Mouse (Mus musculus): Measurements from ENCODE around the gene Exoc6b. TPM values are rescaled to one million over a fixed set of nuclear protein-coding genes. Genes with fewer than 3 reads are reported as not detected.

The Exoc6b gene
- polyA plus RNA-seq, 1 experiment from 2014 or later: 27.6 TPM

- Histone ChIP-seq H3K4me3 (ENCODE audit: low read depth, low read length) (peak overlapping the region; percentile 50), H3K27ac (ENCODE audit: low read depth) (no peak overlapping the region), H3K36me3 (ENCODE audit: control insufficient read depth, insufficient read depth, low read length) (no peaks in the 10 kb centered on the region), H3K9ac (ENCODE audit: low read length) (peak overlapping the region; percentile 11; the same call in 1 of the 2 replicates), H3K4me2 (ENCODE audit: low read length) (peak overlapping the region; percentile 93), H3K4me1 (replicated peaks; ENCODE audit: control insufficient read depth, insufficient read depth, low read length) (peaks cover 44% of the 10 kb centered on the region), H3K27me3 (replicated peaks; ENCODE audit: control insufficient read depth, insufficient read depth, low read length) (peaks cover 54% of the 10 kb centered on the region), H3K9me3 (ENCODE audit: control insufficient read depth, low read length) (no peaks in the 10 kb centered on the region)
- no peak for ATAC-seq (replicated peaks; ENCODE audit: low FRiP score, low TSS enrichment, low read depth)
- DNase-seq (ENCODE audit: low spot score): peak; percentile 76
- under 1% methylated on average over 46 of the region's 54 CpGs for WGBS
Observed at GRCm38 (mm10) chr6:84588895-84589652, 480.2 kb downstream of the Exoc6b start.

DNA sequence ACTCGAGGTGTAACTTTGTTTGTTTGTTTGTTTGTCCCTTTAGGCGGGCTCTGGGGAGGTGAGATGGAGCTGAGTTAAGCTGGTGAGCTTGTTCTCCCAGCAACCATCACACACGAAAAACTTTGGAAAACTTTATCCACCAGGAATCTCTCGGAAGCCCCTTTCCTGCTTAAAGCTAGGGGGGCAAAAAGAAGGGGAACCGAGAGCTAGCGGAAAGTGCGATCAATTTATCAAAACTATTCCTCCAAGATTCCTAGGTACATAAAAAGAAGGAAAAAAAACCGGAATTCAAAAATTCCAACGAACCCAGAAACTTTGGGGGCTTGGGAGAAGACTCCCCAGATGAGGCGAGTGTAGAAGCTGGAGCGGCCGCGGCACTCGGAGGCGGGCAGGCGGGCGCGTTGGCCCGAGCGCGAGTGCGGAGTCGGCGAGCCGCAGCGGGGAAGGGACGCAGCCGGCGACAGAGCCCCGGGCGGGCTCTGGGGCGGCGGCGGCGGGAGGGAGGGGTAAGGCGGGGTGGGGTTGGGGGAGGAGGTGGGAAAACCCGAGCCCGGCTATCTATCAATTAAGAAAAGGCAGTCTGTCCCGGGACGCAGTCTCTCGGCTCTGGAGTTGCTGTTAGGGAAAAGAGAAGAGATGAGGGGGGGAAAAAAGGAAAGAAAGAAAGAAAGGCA, 481.0 kb downstream of the Exoc6b start:
- Histone ChIP-seq H3K4me3 (ENCODE audit: low read depth, low read length) (peak overlapping the region; percentile 50), H3K27ac (ENCODE audit: low read depth) (no peak overlapping the region)

DNA sequence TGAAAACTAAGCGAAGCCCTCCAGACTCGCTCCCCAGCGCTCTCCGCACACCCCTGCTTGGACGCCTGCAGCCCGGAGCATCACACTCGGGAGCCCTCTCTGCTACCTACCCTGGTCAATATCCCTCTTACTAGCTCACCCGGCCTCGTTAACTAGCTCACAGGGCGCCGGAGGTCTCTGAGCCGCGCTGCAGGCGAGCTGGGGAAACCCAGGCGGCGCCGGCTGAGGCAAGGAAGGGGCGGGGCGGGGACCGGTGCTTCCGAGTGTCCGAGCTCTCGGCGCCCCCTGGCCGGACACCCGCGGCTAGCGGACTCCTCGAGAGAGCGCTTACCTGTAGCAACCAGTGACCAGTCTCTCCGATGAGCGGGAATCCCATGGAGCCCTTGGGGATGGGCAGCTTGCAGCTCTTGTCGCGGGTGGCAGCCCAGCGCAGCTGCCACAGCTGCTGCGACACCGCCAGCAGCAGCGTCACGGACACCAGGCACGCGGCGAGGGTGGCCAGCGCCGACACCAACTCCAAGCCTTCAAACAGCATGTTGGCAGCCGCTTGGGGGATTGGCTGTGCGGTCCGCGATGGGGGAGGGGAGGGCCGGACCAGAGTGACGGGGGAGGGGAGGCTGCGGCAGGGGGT, 481.7 kb downstream of the Exoc6b start:
- Histone ChIP-seq H3K4me2 (ENCODE audit: low read length) (peak overlapping the region; percentile 93), H3K36me3 (ENCODE audit: control insufficient read depth, insufficient read depth, low read length) (no peaks in the 10 kb centered on the region), H3K9me3 (ENCODE audit: control insufficient read depth, low read length) (no peaks in the 10 kb centered on the region), H3K4me3 (ENCODE audit: low read depth, low read length) (peak overlapping the region; percentile 50), H3K4me1 (replicated peaks; ENCODE audit: control insufficient read depth, insufficient read depth, low read length) (peaks cover 56% of the 10 kb centered on the region), H3K27me3 (replicated peaks; ENCODE audit: control insufficient read depth, insufficient read depth, low read length) (peaks cover 68% of the 10 kb centered on the region), H3K27ac (ENCODE audit: low read depth) (no peak overlapping the region), H3K9ac (ENCODE audit: low read length) (peak overlapping the region; percentile 40)
- WGBS: under 1% methylated on average over 51 of the region's 51 CpGs
- ATAC-seq (replicated peaks; ENCODE audit: low FRiP score, low TSS enrichment, low read depth) (no peak), DNase-seq (ENCODE audit: low spot score) (peak; percentile 83)

More for the DNA sequence above, 481.0 kb downstream of the Exoc6b start:
- Histone ChIP-seq H3K9ac (ENCODE audit: low read length) (peak overlapping the region; percentile 40), H3K9me3 (ENCODE audit: control insufficient read depth, low read length) (no peaks in the 10 kb centered on the region), H3K27me3 (replicated peaks; ENCODE audit: control insufficient read depth, insufficient read depth, low read length) (peaks cover 61% of the 10 kb centered on the region), H3K4me1 (replicated peaks; ENCODE audit: control insufficient read depth, insufficient read depth, low read length) (peaks cover 49% of the 10 kb centered on the region), H3K4me2 (ENCODE audit: low read length) (peak overlapping the region; percentile 93), H3K36me3 (ENCODE audit: control insufficient read depth, insufficient read depth, low read length) (no peaks in the 10 kb centered on the region)
- WGBS: under 1% methylated on average over 41 of the region's 41 CpGs
- DNase-seq (ENCODE audit: low spot score) (no peak), ATAC-seq (replicated peaks; ENCODE audit: low FRiP score, low TSS enrichment, low read depth) (no peak)

GRCm38 (mm10) chr6:84586551-84587200, 482.6 kb downstream of the Exoc6b start:
- H3K9ac ChIP-seq (ENCODE audit: low read length): no peak overlapping the region
- H3K4me3 ChIP-seq (ENCODE audit: low read depth, low read length): peak overlapping the region; percentile 50
- WGBS: 2% methylated on average over 28 of the region's 28 CpGs
- peaks cover 74% of the 10 kb centered on the region for H3K27me3 ChIP-seq (replicated peaks; ENCODE audit: control insufficient read depth, insufficient read depth, low read length)
- no peaks in the 10 kb centered on the region for H3K36me3 ChIP-seq (ENCODE audit: control insufficient read depth, insufficient read depth, low read length)
- H3K9me3 ChIP-seq (ENCODE audit: control insufficient read depth, low read length): no peaks in the 10 kb centered on the region
- H3K4me2 ChIP-seq (ENCODE audit: low read length): peak overlapping the region; percentile 93
- H3K27ac ChIP-seq (ENCODE audit: low read depth): no peak overlapping the region
- peaks cover 62% of the 10 kb centered on the region for H3K4me1 ChIP-seq (replicated peaks; ENCODE audit: control insufficient read depth, insufficient read depth, low read length)
- DNase-seq (ENCODE audit: low spot score): peak; percentile 62
- no peak for ATAC-seq (replicated peaks; ENCODE audit: low FRiP score, low TSS enrichment, low read depth)

DNA sequence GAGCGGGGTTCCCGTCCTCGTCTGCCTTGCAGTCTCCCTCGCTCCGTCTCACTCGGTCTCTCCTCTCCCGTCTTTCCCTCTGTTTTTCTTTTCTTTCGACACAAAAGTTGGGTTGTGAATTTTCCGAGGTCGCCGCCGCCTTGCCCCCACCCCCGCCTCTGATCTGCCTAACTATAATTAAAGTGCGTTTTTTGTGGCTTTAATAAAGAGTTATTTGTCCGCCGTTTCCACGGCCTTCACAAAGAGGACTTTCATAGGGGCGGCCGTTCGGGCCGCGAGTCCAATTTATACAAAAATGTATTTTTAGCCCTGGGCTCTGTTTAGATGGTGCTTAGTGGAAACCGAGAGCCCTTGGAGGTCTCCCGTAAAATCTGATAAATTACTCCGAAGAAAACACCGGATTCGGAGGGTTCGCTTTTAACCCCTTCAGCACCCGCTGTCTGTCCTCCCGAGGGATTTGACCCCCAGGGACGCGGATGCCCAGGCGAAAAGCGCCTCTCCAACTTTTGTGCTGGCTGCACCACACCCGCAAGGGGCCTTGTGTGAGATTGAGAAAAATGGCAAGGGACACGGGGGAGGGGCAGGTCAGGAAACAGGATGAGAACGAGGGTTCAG, 483.5 kb downstream of the Exoc6b start:
- peaks cover 58% of the 10 kb centered on the region for H3K4me1 ChIP-seq (replicated peaks; ENCODE audit: control insufficient read depth, insufficient read depth, low read length)
- ATAC-seq (replicated peaks; ENCODE audit: low FRiP score, low TSS enrichment, low read depth) (no peak), DNase-seq (ENCODE audit: low spot score) (peak; percentile 72)
- under 1% methylated on average over 37 of the region's 37 CpGs for WGBS
- H3K9me3 ChIP-seq (ENCODE audit: control insufficient read depth, low read length): no peaks in the 10 kb centered on the region
- peak overlapping the region; percentile 50 for H3K4me3 ChIP-seq (ENCODE audit: low read depth, low read length)
- no peak overlapping the region for H3K27ac ChIP-seq (ENCODE audit: low read depth)
- peak overlapping the region; percentile 29; the same call in 1 of the 2 replicates for H3K9ac ChIP-seq (ENCODE audit: low read length)
- peak overlapping the region; percentile 93 for H3K4me2 ChIP-seq (ENCODE audit: low read length)
- H3K27me3 ChIP-seq (replicated peaks; ENCODE audit: control insufficient read depth, insufficient read depth, low read length): peaks cover 77% of the 10 kb centered on the region
- H3K36me3 ChIP-seq (ENCODE audit: control insufficient read depth, insufficient read depth, low read length): no peaks in the 10 kb centered on the region

DNA sequence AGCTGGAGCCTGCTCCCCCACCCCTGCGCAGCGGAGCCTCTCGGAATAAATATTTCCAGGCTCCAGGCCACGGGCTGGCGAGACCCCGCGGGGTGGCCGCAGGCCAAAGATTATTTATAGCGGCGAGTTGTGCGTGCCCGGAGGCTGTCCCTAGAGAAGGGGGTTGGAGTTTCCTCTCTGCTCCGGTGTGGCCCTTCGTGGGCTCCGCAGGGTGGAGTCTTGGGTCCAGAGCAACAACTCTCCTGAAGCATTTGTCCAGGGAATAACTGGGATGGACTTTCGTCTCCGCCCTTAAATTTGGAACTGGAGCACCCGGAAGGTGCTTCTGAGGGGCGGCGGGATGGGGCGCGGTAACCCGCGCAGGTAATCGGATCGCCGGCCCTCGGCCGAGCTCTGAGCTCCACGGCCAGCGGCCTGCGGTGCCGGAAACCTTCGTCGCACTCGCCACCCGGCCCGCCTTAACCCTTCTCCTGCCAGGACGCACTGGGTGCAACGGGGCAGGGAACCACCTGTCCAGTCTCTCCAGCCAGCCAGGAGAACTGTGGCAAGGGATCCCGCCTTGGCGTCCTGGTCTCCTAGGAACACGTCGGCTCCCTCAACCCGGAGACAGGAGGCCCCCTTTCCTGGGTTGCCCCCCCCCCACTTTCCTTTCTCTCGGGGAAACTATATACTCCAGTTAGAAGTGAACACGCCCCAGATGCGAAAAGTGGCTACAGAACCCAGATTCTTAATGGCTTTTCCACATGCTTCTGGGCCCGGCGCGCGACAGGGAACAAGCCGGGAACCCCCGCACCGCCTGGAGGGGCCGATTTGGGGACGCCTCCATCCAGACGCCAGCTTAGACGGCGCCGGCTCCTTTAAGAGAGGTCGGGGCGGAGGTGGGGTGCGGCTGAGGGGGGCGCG, 484.3 kb downstream of the Exoc6b start:
- H3K4me3 ChIP-seq (ENCODE audit: low read depth, low read length): peak overlapping the region; percentile 50
- ATAC-seq (replicated peaks; ENCODE audit: low FRiP score, low TSS enrichment, low read depth): no peak
- H3K36me3 ChIP-seq (ENCODE audit: control insufficient read depth, insufficient read depth, low read length): no peaks in the 10 kb centered on the region
- H3K9me3 ChIP-seq (ENCODE audit: control insufficient read depth, low read length): no peaks in the 10 kb centered on the region
- DNase-seq (ENCODE audit: low spot score): peak; percentile 73
- peak overlapping the region; percentile 29 for H3K9ac ChIP-seq (ENCODE audit: low read length)
- H3K27me3 ChIP-seq (replicated peaks; ENCODE audit: control insufficient read depth, insufficient read depth, low read length): peaks cover 83% of the 10 kb centered on the region
- no peak overlapping the region for H3K27ac ChIP-seq (ENCODE audit: low read depth)
- WGBS: under 1% methylated on average over 66 of the region's 66 CpGs
- peaks cover 53% of the 10 kb centered on the region for H3K4me1 ChIP-seq (replicated peaks; ENCODE audit: control insufficient read depth, insufficient read depth, low read length)
- peak overlapping the region; percentile 93 for H3K4me2 ChIP-seq (ENCODE audit: low read length)

GRCm38 (mm10) chr6:84583841-84584782, 485.2 kb downstream of the Exoc6b start:
- DNase-seq (ENCODE audit: low spot score) (peak; percentile 83), ATAC-seq (replicated peaks; ENCODE audit: low FRiP score, low TSS enrichment, low read depth) (peak; percentile 44)
- Histone ChIP-seq H3K9me3 (ENCODE audit: control insufficient read depth, low read length) (no peaks in the 10 kb centered on the region), H3K4me1 (replicated peaks; ENCODE audit: control insufficient read depth, insufficient read depth, low read length) (peaks cover 46% of the 10 kb centered on the region), H3K27me3 (replicated peaks; ENCODE audit: control insufficient read depth, insufficient read depth, low read length) (peaks cover 74% of the 10 kb centered on the region), H3K4me3 (ENCODE audit: low read depth, low read length) (peak overlapping the region; percentile 50), H3K36me3 (ENCODE audit: control insufficient read depth, insufficient read depth, low read length) (no peaks in the 10 kb centered on the region), H3K9ac (ENCODE audit: low read length) (no peak overlapping the region), H3K27ac (ENCODE audit: low read depth) (no peak overlapping the region), H3K4me2 (ENCODE audit: low read length) (peak overlapping the region; percentile 93)
- WGBS: 6% methylated on average over 48 of the region's 48 CpGs

Data from intestine, embryonic 14.5 days (tissue).